Mouse (Mus musculus) v-Abl transformed pro-B cells (cell line): ENCODE measurements at regions not wholly inside any gene's neighbourhood (a gene's known extent, or its start where the extent isn't known, plus 50 kb on each side); places are given as distances from the start of the nearest gene placed in this dataset.
"Not testable (repeated sequence)": the region's sequence is repeated elsewhere in the genome, so short reads cannot be mapped to it uniquely, and the experiment has no call there.

Experiments
- in situ Hi-C, 2 experiments: fragments of 400-800 bp; cut with MboI; formaldehyde crosslinking; loops; one replicate each; pipeline ENCODE4 v1.15.1; 2025; ENCODE audit not compliant: unreplicated experiment in 2 of 2

DNA sequence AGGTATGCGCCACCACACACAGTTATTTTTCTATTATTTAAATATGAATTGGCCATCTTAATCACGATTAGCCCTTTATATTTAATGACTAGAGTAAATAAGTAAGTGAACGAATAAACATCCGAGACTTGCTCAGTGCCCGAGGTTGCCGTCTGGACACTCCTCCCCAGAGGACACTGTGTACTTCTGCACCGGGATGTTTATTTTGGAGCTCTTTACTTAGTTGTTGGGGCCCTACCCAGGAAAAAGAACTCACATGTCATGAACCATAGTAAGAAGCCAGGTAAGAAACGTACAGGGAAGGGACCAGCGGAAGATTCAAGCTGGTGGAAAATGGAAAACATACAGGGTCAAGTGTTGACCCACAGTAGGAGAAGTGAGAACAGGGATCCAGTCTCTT lies 89.0 kb downstream of the Akr1d1 start:
- in situ Hi-C loops, result loop anchor here (5.0 to 10.0 kb wide), 2 partner anchors 93 to 116 kb away; no protein-coding TSS in a partner anchor

DNA sequence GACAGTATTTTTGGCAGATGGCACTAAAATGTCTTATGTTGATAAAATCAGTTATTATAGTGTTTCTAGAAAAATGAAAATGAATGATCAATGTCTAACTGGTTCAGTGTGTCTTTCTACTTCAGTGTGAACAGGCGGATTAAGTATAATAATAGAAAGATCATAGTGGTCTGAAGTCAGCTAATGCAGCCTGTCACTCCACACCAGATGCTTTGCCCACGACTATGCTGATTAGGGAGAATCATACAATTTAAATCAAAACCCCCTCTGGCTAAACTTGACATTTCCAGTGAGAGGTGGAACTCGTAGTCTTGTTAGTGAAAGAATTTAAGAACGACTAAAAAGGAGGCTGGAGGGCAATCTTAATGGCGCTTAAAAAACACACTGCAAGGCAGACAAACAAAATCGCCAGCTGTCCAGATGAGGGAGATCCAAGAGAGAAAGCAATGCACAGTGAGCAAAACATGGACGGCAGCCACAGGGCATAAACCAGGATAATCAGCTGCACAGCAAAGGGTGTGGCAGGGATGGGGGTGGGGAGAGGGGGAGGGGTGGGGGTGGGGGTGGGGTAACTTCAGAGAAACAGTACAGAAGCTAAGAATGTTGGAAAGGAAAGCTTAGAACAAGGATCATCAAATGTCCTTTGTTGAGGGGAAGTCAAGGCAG lies 91.5 kb downstream of the Akr1d1 start:
- in situ Hi-C loops, result loop anchor here (10.0 kb wide), 2 partner anchors 93 to 243 kb away; no protein-coding TSS in a partner anchor

DNA sequence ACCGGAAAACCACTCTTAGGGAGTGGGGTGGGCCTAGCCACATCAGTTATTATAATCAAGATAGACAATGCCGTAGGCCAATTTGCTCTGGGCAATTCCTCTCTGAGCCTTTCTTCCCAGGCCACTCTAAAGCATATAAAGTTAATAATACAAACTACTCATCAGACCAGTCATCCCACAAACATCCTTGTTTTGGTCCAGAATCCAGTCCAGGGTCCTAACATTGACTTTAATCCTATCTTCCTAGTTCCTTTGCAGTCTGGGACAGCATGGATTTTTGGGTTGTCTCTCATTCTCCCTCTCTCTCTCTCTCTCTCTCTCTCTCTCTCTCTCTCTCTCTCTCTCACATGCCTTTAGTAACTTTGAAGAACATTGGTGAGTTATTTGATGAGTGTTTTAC lies 92.3 kb downstream of the Akr1d1 start:
- in situ Hi-C loops, result loop anchor here (10.0 kb wide), 2 partner anchors 93 to 243 kb away; no protein-coding TSS in a partner anchor

DNA sequence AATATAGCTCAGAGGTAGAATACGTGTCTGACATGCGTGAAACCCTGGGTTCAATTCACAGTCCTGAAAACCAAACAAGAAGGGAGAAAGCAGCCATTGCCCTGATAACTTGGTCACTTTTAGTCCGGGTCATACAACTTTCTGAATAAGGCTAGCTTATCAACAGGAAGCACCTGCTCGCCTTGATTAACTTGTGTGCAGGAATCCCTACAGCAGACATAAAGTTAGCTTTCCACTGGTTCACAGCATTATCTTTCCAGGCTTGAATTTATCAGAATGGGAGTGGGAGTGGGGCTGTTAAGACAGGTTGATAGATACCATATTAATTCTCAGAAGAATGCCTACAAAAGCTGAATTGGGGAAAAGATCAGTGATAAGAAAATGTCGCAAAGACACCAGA lies 97.2 kb downstream of the Akr1d1 start:
- in situ Hi-C loops, result loop anchor here (10.0 kb wide), 2 partner anchors 88 to 238 kb away; no protein-coding TSS in a partner anchor

DNA sequence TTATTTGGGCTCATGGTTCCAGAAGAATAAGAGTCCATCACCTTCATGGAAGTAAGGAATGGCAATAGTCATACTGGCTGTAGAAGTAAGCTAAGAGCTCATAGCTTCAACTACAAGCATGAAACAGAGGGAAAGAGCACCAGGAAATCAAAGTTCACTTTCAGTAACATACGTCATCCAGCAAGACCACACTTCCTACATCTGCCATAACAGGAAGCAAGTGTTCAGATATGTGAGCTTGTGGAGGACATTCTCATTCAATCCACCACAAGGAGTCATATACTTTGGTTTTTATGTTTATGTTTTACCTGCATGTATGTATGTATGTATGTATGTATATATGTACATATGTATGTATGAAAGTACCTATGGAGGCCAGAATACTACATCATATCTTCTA lies 104.0 kb downstream of the Akr1d1 start:
- in situ Hi-C loops, result no loop called here

DNA sequence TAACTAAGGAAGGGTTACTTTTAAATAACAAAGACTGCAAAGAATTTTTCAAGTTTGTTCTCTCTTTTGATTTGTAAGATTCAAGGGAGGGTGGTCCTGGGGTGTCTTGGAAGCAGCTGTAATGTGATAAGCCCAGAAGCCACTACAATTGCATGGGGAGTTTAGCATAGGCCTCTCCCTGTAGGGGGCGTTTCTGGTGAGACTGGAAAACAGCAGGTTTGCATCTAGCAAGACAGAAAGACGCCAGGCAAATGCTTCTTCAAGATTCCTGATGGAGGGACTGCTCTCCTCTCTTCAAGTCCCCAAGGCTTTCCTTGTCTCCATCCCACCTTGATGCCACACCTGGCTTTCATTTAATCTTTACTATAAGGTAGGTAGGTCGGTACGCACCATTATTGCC lies 112.1 kb downstream of the Akr1d1 start:
- in situ Hi-C loops, result no loop called here

DNA sequence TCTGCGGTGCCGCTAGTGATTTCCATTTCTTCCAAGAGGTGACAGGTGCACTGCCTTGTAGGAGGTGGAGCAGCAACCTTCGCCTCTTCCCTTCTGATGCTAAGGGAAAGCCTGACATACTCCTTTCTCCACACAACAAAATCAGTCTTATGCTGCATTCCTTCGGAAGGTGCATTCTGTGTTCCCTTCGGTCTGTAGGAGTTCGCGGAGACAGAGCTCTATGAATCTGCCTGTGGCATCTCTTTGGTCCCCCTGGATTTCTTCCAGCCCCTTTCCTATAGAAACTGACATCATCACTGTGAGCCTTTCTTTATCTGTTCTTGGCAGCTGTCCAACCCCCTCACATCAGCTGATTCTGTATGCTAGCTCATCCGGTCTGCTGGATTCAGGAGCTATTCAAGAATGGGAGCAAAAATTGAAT lies 112.7 kb downstream of the Akr1d1 start:
- in situ Hi-C loops, result no loop called here

DNA sequence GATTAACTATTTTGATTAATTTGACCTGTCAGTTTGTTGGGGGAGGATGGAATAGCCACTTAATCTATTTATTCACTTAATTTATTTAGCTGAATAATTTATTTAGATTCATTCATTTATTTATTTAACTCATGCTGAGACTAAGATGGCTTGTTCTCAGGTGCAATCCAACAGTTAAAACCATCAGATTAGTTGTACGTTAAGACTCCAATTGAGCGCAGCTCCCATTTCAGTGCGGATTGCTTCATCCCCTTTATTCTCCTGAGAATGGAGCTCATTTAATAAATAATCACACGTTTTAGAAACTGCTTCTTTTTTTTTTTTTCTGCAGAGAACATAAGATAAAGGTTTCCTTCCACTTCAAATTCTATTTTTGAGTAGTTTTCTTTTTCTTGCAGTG lies 113.2 kb downstream of the Akr1d1 start:
- in situ Hi-C loops, result no loop called here

DNA sequence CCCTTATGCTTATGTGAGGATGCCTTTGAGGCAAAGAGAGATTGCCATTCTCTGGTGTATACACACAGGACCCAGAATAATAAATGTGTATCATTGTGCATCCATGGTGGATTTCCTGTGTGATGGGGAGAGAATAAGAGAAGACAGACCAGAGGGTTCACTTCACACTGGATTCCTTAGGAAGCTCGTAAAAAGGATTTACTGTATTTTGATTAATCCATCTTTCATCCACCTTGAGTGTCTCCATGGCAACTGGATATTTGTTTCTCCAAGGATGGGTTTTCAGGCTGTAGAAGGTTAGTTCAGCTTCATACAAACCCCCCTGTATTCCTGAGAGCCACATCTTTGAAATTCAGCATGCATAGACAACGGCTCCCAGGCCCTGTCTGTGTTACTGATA lies 113.7 kb downstream of the Akr1d1 start:
- in situ Hi-C loops, result no loop called here

DNA sequence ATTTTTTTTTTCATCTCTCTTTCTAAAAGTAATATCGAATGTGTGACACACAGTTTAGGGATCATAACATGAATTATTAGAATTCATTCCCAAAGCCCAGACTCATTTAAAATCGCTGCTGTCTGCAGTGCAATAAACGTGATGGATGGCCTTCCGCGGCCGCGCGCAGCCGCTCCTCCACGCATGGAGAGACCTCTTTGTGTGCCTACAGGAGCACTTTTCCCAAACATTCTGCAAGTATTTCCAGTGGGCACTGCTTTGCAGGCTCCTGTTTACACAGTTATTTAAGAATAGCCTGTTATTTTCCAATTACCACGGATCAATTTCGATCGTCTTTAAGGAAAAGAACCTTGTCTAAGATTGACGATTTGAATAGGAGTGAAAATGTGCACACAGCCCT lies 115.6 kb downstream of the Akr1d1 start:
- in situ Hi-C loops, result no loop called here

DNA sequence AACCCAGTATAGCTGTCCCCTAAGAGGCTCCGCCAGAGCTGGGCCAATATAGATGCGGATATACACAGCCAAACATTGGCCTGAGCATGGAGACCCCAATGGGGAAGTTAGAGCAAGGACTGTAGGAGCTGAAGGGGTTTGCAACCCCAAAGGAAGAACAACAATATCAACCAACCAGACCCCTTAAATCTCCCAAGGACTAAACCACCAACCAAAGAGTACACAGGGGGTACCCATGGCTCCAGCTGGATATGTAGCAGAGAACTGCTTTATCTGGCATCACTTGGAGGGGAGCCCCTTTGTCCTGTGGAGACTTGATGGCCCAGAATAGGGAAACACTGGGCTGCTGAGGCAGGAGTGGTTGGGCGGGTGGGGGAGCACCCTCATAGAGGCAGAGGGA lies 127.3 kb downstream of the Akr1d1 start:
- in situ Hi-C loops, result not testable (repeated sequence)

DNA sequence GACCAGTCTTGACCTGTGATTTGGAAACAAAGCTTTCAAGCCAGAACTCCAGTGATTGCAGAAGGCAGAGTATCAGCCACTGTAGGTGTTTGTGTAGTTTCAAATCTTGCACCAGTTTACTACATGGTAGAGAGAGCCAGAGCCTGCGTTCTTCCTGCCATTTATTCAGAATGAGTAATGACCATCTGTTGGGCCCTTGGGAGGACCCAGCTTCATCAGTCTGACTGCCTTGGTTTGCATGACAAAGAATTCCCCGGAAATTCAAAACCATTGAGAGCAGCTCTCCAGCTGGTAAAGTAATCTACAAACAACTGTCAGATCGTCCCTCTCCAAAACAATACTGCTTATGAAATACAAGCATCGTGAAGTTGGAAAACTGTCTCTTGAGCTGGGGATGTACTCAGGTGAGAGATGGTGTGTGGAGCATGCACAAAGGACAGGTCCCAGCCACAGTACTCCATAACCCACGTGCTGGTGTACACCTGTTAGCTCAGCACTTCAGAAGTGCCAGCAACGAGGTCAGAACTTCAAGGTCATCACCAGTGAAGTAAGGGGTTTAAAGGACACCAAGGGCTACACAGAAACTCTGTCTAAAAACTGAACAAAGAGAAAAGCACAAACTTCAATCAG lies 128.2 kb downstream of the Akr1d1 start:
- in situ Hi-C loops, result no loop called here

DNA sequence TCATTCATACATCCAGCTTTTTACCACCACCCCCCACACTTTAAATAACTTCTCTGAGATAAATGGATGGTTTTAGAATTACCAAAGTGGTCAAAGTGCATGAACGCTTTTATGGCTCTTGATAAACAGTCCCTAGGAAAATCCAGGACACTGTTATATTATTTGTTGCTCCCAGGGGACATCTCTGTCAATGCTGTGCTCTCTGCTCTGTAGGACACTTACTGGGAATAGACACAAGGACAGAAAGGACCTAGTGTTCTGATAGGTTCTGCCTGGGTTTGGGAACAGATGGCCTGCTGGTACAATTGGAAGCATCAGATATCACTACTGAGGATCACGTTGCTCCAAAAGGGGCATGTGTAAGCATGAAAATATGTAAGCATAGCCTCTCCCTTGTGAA lies 132.8 kb downstream of the Akr1d1 start:
- in situ Hi-C loops, result no loop called here

DNA sequence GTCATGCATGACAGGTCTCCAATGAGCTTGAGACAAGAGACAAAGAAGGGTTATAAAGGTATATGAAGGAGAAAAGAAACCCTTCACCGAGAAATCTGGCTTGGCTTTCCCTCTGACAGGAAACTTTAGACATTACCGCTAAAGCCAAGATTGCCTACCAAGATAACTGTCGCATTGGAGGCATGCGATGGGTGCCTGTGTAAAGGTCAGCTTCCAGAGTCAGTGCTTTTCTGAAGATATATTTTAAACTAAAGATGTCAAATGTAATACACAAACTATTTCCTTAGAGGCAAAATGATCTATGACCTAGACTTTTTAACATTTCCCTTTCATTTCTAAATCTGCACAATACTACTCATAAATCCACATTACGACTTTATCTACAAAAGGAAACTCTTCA lies 135.6 kb downstream of the Akr1d1 start:
- in situ Hi-C loops, result no loop called here

DNA sequence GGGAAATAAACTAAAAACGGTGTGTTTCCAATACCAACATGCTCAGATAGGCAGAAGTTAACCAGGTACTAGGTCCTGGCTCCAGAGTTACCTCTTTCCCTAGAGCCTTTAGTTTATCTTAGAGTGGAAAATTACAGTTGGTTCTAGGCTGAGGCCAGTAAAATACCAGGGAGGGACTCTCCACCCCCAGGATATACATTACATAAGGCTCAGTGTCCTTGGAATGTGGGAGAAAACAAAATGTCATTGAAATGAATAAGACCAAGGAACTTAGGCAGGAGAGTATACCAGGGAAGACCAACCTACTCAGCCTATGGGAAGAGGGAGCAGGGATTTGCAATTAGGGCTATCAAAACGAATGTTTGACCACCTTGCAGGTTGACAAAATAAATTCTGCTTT lies 139.4 kb downstream of the Akr1d1 start:
- in situ Hi-C loops, result no loop called here

DNA sequence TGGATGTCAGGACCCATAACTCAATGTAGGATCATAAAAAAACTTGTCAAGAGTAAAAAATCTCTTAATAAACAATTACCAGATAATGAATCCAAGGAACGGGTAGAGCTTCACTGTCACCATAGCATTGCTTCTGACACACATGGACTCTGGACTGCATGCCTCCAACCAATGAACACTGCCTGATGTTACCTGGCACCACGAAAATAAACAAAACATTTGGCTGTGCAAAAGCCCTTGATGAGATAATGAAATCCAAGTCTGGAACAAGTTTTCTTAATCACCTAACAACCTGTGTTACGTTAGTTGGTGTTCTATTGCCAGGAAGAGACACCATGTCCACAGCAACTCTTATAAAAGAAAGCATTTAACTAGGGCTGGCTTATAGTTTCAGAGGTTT lies 140.7 kb downstream of the Akr1d1 start:
- in situ Hi-C loops, result no loop called here

DNA sequence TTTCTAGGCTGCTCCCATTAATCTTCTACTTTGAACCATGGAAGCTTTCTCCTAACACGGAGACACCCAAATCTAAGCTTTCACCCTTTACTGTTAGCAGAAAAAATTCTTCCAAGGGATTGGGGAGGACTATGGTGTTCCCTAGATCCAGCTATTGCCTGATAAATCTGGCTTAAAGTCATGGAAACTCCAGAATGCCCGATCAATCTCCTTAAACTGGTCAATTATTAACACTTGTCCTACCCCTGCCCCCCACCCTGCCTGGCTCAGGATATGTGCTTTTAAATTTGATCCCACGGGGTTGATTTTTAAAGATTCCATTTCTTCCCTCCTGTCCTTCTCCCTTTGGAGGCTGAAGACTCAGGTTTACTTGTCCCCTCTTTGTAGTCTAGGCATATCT lies 149.9 kb downstream of the Akr1d1 start:
- in situ Hi-C loops, result no loop called here

DNA sequence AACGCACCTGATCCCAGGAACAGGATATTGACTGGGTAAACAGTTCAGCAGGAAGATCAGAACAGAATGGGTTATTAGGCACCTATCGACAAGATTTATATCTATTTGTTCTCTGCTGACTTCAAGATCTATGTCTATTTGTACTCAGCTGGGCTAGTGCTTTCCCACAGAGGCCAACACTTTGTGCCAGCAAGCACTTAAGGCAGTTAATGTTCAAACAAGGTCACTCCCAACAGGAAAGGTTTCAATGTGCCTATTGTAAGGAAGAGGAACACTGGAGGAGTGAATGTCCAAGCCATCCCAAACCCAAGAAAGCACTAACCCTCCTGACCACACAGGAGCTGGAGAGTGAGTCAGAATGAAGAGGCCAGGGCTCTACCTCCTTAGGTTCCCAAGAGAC lies 151.4 kb downstream of the Akr1d1 start:
- in situ Hi-C loops, result not testable (repeated sequence)

DNA sequence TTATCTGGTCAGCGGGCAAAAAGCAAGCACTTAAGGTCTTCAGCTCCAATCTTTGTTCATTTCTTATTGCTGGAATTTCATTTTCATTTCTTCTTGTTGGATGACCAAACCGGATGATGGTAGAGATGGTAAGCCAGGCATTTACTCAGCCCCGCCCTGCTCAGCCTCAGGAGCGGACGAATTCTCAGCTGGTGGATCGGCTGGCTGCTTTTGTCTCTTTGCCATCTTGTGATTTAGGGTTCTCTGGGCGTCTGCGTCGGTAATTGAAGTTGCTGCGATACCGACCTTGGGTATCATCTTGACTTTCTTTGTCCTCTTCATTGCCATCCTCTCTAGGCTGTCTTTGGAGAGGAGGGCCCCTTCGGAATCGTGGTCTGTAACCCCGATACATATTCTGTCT lies 156.1 kb downstream of the Akr1d1 start:
- in situ Hi-C loops, result no loop called here

DNA sequence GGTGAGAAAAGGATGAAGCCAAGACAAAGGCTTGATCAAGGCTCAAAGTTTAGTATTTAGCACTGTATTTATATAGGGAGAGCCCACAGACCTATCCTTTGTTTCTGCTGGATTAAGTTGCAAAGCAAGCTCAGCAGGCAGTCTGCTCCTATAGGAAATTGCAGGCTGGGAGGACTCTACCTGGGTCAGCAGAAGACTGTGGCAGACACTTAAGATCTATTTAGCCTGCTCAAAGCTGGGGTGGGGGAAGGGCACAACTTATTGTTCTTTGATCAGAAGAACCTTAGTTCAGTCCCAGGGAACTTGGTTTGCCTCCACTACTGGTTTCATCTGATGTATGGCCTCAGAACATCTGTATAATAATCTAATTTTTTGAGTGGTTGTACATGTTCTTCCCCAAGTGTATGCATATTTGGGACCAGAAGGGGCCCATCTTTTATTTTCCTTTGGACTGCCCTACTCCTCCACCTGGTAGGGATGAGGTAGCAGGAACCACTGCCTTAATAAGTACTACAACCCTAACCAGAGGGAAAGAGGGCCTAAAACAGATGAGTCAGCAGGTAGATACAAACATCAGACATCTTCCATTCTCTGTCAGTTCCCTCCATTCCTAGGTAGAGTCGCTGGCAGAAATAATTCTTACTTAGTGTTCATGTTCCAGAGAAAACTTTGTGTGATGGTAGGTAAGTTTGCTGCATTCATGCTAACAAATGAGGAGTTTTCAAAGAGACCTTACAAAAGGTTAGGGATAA lies 159.1 kb downstream of the Akr1d1 start:
- in situ Hi-C loops, result no loop called here

DNA sequence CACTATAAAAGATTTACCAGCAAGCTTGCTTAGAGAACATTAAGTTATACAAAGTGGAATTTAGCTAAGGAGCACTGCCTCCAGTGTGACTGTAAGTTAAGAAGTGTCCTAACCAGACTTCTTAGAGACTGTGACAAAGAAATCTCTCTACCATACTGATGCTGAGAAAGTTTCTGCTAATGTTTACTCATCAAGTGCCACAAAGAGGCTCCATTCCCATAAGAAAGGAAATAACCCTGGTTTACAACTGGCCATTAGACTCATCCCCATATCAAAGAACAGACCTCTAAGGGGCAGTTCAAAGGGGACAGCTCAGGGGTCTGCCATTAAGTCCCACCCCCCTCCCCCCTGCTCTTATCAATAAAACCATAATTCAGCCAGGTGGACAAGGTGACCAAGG lies 159.7 kb downstream of the Akr1d1 start:
- in situ Hi-C loops, result no loop called here
